Mouse (Mus musculus) E14TG2a.4 (cell line): Measurements from ENCODE around the gene Erg28.

Experiments used
- H3K27me3 ChIP-seq: 2 replicates; pipeline ENCODE4 v1.6.1; 2014; ENCODE audit warnings: low read length, control low read depth; ENCODE audit not compliant: insufficient read depth
- H3K36me3 ChIP-seq: 2 replicates; pipeline ENCODE4 v1.6.1; 2014; ENCODE audit warnings: low read length, control low read depth; ENCODE audit not compliant: insufficient read depth
- H3K4me1 ChIP-seq: replicated peaks from 2 replicates; pipeline ENCODE4 v1.6.1; 2014; ENCODE audit warnings: low read depth, low read length, control low read depth
- H3K4me3 ChIP-seq: replicated peaks from 2 replicates; pipeline ENCODE4 v1.5.1; 2014; ENCODE audit warnings: mild to moderate bottlenecking, low read length
- H3K9me3 ChIP-seq: 2 replicates; pipeline ENCODE4 v1.6.1; 2014; ENCODE audit warnings: low read length, control low read depth
- CTCF ChIP-seq: conservative IDR thresholded peaks from 2 replicates; pipeline ENCODE4 v1.5.1; 2014; ENCODE audit warnings: low read length
- NANOG ChIP-seq: IDR thresholded peaks from 2 replicates; pipeline ENCODE4 v1.6.1; 2014; ENCODE audit warnings: borderline replicate concordance, low read length, mixed read lengths
- POU5F1 ChIP-seq: IDR thresholded peaks from 2 replicates; pipeline ENCODE4 v1.6.1; 2014; ENCODE audit warnings: low read length, borderline replicate concordance

Erg28 gene

GRCm38 (mm10) chr12:85857300-85857699, 33.0 kb upstream of the Erg28 start:
- no peaks in the 10 kb centered on the region for H3K27me3 ChIP-seq
- peaks cover 8% of the 10 kb centered on the region; the same call in 1 of the 2 replicates for H3K4me1 ChIP-seq
- no peak overlapping the region for H3K4me3 ChIP-seq
- no peak for TF ChIP-seq NANOG
- no peak for TF ChIP-seq CTCF
- no peak for TF ChIP-seq POU5F1
- 0 out of 2 replicates have a peak, but pooled peaks cover 2% of the 10 kb centered on the region for H3K9me3 ChIP-seq
- peaks cover 15% of the 10 kb centered on the region for H3K36me3 ChIP-seq

DNA sequence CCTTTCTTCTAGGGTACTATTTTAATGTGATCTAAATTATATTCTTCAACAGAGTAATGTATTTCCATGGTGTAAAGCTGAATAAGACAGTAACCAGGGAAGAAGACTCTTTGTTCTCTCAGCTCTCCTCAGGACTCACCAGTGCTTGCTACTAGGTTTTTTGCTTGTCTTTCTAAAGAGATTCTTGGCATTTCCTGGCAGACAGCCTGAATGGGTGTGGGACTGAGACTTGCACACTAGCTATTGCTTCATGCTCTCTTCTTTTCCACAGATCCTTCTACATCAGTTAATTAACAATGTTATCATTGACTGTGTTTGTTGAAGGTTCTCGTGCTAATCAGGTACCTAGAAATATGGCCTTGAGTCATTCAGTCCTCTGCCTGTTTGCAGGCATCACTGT, 29.9 kb upstream of the Erg28 start:
- Histone ChIP-seq H3K4me3 (no peak overlapping the region), H3K36me3 (peaks cover 15% of the 10 kb centered on the region), H3K9me3 (0 out of 2 replicates have a peak, but pooled peaks cover 2% of the 10 kb centered on the region), H3K4me1 (peaks cover 8% of the 10 kb centered on the region; the same call in 1 of the 2 replicates), H3K27me3 (no peaks in the 10 kb centered on the region)
- TF ChIP-seq NANOG = no peak
- TF ChIP-seq CTCF = no peak
- TF ChIP-seq POU5F1 = no peak

GRCm38 (mm10) chr12:85853836-85854235, 29.5 kb upstream of the Erg28 start:
- peaks cover 19% of the 10 kb centered on the region for H3K36me3 ChIP-seq
- H3K27me3 ChIP-seq = no peaks in the 10 kb centered on the region
- no peak for TF ChIP-seq POU5F1
- TF ChIP-seq NANOG = no peak
- TF ChIP-seq CTCF = no peak
- no peak overlapping the region for H3K4me3 ChIP-seq
- H3K9me3 ChIP-seq = 0 out of 2 replicates have a peak, but pooled peaks cover 2% of the 10 kb centered on the region
- H3K4me1 ChIP-seq = peaks cover 8% of the 10 kb centered on the region; the same call in 1 of the 2 replicates

GRCm38 (mm10) chr12:85850661-85851060, 26.3 kb upstream of the Erg28 start:
- H3K4me3 ChIP-seq = no peak overlapping the region
- H3K27me3 ChIP-seq = no peaks in the 10 kb centered on the region
- no peaks in the 10 kb centered on the region for H3K9me3 ChIP-seq
- H3K36me3 ChIP-seq = peaks cover 26% of the 10 kb centered on the region
- H3K4me1 ChIP-seq = no peaks in the 10 kb centered on the region
- TF ChIP-seq NANOG (no peak), CTCF (no peak), POU5F1 (no peak)

DNA sequence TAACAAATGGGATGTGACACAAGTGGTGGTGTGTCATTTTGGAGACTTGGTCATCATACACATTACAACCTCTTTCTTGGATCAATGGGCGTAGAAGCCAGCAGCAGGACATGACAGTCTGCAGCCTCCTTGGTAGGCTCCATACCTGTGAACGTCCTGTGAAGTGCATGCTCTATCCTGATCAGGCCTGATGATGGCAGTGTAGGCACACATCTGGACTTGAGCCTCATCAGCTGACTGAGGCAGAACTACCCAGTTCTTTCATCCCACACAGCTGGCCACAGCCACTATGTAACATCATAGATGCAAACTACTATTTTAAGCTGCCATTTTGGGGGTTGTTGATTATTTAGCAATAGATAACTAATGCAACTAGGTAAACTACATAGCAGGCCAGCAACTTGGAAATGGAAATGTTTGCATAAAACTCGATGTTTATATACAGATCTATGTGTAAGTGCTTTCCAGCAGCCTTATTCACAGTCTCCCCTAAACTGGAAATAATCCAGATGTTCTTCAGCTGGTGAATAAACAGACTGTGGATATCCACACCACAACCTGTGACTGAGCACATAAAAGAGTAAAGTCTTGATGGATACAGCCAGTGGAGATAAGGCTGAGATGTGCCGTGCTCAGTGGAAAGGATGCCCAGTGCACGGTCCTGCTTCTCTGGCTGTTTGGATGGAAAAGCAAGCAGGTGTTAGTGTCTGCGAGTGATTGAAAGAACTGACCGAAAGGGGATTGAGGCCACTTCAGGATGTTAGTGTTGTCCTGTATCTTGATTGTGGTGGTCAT, 24.0 kb upstream of the Erg28 start:
- Histone ChIP-seq H3K36me3 (peaks cover 40% of the 10 kb centered on the region), H3K9me3 (no peaks in the 10 kb centered on the region), H3K27me3 (no peaks in the 10 kb centered on the region), H3K4me1 (no peaks in the 10 kb centered on the region), H3K4me3 (no peak overlapping the region)
- TF ChIP-seq POU5F1 (no peak), CTCF (peak; percentile 22; the same call in 1 of the 2 replicates)

DNA sequence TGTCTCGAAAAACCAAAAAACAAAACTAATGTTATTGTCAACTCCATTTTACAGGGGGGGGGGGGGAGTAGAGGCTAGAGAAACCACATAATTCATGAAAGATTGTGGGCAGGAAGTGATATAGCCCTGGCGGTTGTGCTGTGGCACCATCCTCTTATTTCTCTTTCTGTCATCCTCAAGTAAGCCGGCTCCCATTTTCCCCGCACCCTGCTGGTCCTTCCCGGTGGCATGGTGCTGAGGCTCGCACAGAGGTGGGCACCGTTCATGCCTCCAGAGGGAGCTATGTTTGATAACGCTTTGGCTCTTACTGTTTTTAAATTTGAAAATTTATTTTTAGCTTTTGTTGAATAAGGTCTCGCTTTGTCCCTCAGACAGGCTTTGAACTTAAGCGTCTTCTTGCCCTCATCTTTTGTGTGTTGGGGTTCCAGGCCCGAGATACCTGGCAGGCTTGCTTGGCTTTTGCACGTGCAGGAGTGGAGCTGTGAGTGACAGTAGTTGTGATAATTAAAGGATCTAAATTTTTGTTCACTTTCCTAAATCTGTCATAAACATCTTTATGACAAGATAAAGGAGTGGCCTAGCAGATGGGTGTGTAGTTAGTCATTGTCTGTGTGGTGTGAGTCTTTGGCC, 15.1 kb upstream of the Erg28 start:
- Histone ChIP-seq H3K36me3 (peaks cover 23% of the 10 kb centered on the region), H3K4me1 (peaks cover 8% of the 10 kb centered on the region), H3K9me3 (no peaks in the 10 kb centered on the region), H3K4me3 (no peak overlapping the region), H3K27me3 (no peaks in the 10 kb centered on the region)
- no peak for TF ChIP-seq CTCF
- no peak for TF ChIP-seq NANOG

DNA sequence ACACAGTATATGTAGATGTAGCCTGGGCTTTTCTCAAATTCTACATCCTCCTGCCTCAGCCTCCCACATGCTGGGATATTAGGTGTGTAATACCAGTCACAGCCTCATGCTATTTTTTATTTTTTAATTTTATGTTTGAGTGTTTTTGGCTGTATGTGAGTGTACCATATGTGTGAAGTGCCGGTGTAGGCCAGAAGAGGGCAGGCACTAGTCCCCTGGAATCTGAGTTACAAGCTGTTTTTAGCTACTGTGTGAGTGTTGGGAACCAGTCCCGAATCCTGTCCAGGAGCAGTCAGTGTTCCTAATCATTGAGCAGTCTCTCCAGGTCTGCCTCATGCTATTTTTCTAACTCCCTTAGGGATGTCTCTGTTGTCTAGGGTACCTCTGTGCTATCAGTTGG, 13.4 kb upstream of the Erg28 start:
- Histone ChIP-seq H3K4me1 (peaks cover 8% of the 10 kb centered on the region), H3K27me3 (no peaks in the 10 kb centered on the region), H3K4me3 (no peak overlapping the region), H3K36me3 (peaks cover 22% of the 10 kb centered on the region), H3K9me3 (no peaks in the 10 kb centered on the region)
- TF ChIP-seq POU5F1 = no peak
- no peak for TF ChIP-seq NANOG
- TF ChIP-seq CTCF = peak; percentile 27

DNA sequence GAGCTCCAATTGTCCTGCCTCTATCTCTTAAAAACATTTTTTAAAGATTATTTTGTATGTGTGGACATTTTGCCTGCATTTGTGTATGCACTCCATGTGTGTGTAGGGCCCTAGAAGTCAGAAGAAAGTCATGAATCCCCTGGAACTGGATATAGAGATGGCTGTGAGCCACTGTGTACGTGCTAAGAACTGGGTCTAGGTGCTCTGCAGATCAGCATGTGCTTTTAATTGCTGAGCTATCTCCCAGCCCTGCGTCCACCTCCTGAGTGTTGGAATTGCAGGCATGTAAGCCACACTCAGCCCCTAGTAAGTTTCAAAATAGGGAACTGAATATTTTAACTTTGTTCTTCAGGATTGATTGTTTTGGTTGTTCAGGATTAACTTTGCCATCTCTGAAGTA, 10.2 kb upstream of the Erg28 start:
- H3K4me3 ChIP-seq = no peak overlapping the region

More for the DNA sequence above, 10.2 kb upstream of the Erg28 start:
- H3K4me1 ChIP-seq = no peaks in the 10 kb centered on the region
- H3K27me3 ChIP-seq = no peaks in the 10 kb centered on the region
- peaks cover 29% of the 10 kb centered on the region for H3K36me3 ChIP-seq
- no peaks in the 10 kb centered on the region for H3K9me3 ChIP-seq
- TF ChIP-seq POU5F1 (no peak), NANOG (no peak), CTCF (no peak)
